Mouse (Mus musculus) olfactory bulb, adult 2 months (tissue): Measurements from ENCODE around the gene Gm49711.

Source experiments
- CTCF ChIP-seq: fragments of 200-500 bp; IDR thresholded peaks from 2 replicates; pipeline ENCODE4 v1.5.1; 2012; ENCODE audit warnings: low read depth, mild to moderate bottlenecking, low read length, moderate library complexity; ENCODE audit not compliant: insufficient read depth
- POLR2A ChIP-seq: fragments of 200-500 bp; IDR thresholded peaks from 2 replicates; pipeline ENCODE4 v1.6.1; 2012; ENCODE audit warnings: mild to moderate bottlenecking, low read depth, low read length, moderate library complexity; ENCODE audit not compliant: insufficient read depth

GRCm38 (mm10) chr16:92036701-92037100, 21.4 kb upstream of the Gm49711 start:
- TF ChIP-seq CTCF = no peak
- no peak for TF ChIP-seq POLR2A
